Mouse (Mus musculus): ENCODE data around the gene Olfr1338. TPM values are rescaled to one million over a fixed set of nuclear protein-coding genes. Genes with fewer than 3 reads are reported as not detected.
"Not testable (repeated sequence)": the region's sequence is repeated elsewhere in the genome, so short reads cannot be mapped to it uniquely, and the experiment has no call there.

Olfr1338 gene
- polyA plus RNA-seq (2017; shearing (Covaris generic)) = not detected

GRCm38 (mm10) chr4:118758637-118759036 lies at the start of gene Olfr1338:
TSS of gene Olfr1338 (minus strand) at chr4:118758737.
- no peak for ATAC-seq

DNA sequence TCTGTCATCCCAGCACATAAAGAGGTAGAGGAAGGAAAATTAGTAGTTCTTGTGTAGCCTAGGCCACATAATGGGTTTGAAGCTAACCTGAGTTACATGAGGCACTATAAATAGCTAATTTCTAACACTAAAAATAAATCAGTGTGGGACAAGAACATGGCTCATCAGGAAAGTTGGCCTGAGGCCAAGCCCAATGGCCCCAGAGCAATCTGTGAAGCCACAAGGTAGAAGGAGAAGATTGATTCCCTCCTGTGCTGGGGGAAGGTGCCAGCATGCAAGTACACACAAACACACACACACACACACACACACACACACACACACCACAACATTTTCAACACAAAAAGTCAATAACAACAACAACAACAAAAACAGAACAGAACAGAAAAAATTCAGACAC lies 34.3 kb upstream of the Olfr1338 start:
- ATAC-seq = not testable (repeated sequence)

GRCm38 (mm10) chr4:118782486-118782885 lies 23.9 kb upstream of the Olfr1338 start, which contains the start of gene Olfr1337:
TSS of gene Olfr1337 (minus strand) at chr4:118782586.
- no peak for ATAC-seq

DNA sequence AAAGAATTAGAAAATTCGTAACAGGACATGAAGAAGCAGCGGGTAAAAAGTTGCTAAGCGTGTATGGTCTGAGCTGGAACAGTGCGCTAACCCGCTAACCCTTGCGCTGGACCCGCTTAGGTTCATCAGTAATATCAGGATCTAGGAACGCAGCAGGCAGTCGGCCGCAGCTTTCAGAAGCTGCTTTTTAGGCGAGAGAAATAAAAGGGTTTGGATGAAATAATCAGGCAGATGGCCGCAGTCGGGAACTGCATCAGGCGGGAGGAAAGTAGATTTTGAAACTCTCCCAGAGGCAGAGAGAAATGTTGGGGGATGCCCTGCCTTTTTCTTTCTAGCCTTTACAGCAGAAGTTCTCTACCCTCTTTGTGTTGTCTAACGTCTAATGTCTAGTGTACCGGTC lies 16.7 kb downstream of the Olfr1338 start:
- ATAC-seq = no peak

DNA sequence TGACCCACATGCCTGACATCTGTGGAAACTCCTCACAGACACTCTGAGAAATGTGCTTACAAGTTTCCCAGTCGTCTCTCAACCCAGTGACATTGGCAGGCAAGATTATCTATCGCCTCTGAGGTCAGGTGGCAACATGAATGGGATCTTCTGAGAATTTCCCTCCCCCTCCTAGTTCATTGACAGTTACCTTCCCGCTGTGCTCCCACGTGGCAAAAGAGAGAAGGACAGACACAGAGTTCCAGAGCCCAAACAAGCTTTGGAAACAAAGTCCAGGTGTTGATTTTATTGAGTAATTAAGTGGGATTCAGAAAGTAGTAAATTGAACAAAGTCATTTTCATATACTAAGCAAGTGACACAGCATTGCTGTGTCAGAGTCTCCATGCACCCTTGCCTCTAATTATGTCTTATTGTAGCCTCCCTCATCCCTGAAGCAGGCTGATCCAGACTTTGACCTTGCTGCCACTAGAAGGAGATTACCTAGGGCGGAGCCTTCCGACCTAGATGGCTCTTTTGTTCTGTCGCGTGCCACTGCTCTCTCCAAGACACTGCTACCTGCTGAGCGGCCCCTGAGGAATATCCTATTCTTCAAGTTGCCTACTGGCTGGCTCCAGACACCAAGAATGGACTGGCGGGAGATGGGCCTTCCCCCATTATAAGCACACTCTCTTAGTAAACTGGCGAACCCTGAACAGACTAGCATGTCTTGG lies 17.4 kb downstream of the Olfr1338 start:
- ATAC-seq = no peak

DNA sequence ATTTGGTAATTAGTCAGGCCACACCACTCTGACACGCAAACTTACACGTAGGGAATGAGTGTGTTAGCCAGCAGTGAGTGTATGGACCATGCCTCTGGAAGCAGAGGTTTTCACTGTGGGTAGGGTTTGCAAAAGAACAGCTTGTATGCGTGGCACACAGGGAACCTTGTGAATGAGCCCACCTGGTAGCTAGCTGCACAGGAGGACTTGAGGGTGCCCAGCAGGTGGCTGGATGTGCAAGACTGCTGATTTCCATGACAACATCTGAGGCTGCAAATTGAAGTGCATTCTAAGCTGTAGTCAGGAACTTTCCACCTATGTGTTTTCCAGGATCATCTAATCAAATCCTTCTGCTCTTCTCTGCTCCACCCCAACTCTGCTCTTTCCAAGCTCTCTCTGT lies 19.0 kb downstream of the Olfr1338 start:
- no peak for ATAC-seq

DNA sequence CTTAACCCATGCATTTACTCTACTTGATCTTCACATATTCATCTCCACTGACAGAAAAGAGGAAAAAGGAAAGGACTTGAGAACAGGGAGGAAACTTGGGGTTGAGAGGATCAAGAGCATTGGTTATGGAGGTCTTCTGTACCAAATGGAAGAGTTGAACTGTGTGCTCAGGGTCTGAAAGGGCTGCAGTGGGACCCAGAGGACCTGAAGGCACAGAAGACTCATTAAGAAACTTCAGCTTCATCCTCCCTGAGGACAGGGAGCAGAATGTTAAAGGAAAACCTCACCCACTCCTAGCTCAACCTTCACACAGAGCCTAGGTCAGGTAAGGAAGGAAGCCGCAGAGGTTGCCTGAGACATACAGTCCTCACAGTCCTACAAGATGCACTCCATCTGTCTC lies 26.7 kb downstream of the Olfr1338 start, which contains the start of gene Olfr1339:
Olfr1339 (plus strand) TSS at position 301 of the 400 bp plus-strand sequence.
- no peak for ATAC-seq

GRCm38 (mm10) chr4:118721742-118722483 lies 36.6 kb downstream of the Olfr1338 start:
- ATAC-seq = no peak

DNA sequence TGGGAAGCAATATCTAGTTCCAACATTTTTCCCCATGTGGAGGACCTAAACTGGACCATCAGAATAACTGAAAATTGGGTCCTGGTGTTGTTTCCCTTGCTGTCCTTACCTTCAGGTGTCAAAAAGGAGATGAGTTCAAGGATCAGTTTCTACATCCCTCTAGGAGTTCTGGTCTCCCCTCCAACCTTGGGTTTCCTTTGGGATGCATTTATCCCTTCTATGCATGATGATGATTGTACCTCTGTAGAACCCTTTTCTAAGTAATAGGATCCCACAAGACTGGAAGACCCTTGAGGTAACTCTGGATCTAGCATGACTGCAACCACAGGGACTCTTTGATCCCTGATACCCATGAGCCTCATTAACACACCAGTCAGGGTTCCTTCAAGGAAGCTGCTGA lies 38.7 kb downstream of the Olfr1338 start, which contains the start of gene Olfr1340:
Olfr1340 (plus strand) TSS at position 301 of the 400 bp plus-strand sequence.
- no peak for ATAC-seq

DNA sequence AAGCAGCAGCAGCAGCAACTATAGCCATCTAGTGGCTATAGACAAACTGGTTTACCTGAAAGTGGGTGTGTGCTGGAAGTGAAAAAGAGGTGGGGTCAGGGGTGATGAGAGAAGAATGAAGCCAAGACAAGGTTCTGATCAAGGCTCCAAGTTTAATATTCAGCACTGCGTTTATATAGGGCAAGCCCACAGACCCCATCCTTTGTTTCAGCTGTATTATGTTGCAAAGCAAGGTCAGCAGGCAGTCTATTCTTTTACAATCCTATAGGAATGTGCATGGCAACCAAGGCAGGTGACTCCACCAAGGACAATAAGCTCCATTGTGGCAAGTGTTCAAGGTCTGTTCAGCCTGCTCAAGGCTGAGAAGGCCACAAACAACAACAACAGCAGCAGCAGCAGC lies 46.9 kb downstream of the Olfr1338 start:
- no peak for ATAC-seq

DNA sequence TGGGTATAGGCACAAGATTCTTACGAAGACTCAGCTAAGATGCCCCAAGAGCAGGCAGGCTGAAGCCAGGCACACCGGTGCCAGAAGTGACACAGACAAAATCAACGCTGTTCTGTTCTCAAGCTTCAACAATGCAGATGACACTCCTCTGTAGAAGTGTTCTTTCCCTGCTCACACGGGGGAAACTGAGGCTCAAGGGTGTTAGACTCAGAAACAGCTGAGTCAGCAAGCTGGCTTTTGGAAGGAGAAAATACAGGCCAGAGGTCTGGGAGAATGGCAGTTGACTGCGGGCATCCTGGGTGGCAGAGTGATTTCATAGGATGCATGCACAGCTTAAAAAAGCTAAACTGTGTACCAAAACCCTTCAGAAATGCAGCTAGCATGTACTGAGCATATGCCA lies 50.5 kb downstream of the Olfr1338 start:
- ATAC-seq = no peak

DNA sequence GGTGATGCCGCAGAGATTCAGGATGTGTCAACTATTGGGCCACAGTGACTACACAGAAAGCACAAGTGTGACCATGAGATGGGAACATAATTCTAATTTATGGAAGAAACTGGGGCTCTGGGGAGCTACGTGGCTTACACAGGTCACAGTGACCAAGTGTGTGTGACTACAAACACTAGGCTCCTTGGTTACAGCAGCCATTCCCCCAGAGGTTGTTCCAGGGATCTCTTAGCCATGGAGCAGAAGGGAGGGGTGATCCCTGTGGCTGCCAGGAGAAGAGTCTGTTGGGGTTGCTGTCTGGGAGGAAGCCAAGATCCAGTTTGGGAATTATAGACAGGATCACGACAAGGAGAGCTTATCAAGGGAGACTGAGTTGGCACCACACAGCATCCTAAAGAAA lies 55.3 kb downstream of the Olfr1338 start, which contains the start of gene Olfr1341:
Olfr1341 (plus strand) TSS at position 301 of the 400 bp plus-strand sequence.
- no peak for ATAC-seq

Other genes with a start within 250 kb of the Olfr1338 start
- gene 2610528J11Rik, start 231.7 kb downstream of the Olfr1338 start, polyA plus RNA-seq (2017; shearing (Covaris generic)) = not detected
- gene Tmem125, start 214.7 kb downstream of the Olfr1338 start, polyA plus RNA-seq (2017; shearing (Covaris generic)) = not detected
- under 1 TPM in 1 of 3 experiments, not detected in 2; 0.09 TPM for gene Cfap57, start 138.0 kb downstream of the Olfr1338 start, polyA plus RNA-seq (2017; shearing (Covaris generic))
- gene Ebna1bp2, start 137.9 kb downstream of the Olfr1338 start, polyA plus RNA-seq (2017; shearing (Covaris generic)) = 100 to 1,000 TPM; 160 to 179 (median 172) TPM
- gene Olfr62, start 99.8 kb downstream of the Olfr1338 start, polyA plus RNA-seq (2017; shearing (Covaris generic)) = not detected
- gene Olfr1342, start 66.0 kb downstream of the Olfr1338 start, polyA plus RNA-seq (2017; shearing (Covaris generic)) = not detected
- gene Olfr1341, start 55.2 kb downstream of the Olfr1338 start, polyA plus RNA-seq (2017; shearing (Covaris generic)) = not detected
- gene Olfr1340, start 38.6 kb downstream of the Olfr1338 start, polyA plus RNA-seq (2017; shearing (Covaris generic)) = not detected
- gene Olfr1339, start 26.6 kb downstream of the Olfr1338 start, polyA plus RNA-seq (2017; shearing (Covaris generic)) = not detected
- not detected for gene Olfr1337, start 23.8 kb upstream of the Olfr1338 start, polyA plus RNA-seq (2017; shearing (Covaris generic))
- gene Olfr1335, start 51.2 kb upstream of the Olfr1338 start, polyA plus RNA-seq (2017; shearing (Covaris generic)) = not detected
- gene Olfr1333, start 77.5 kb upstream of the Olfr1338 start, polyA plus RNA-seq (2017; shearing (Covaris generic)) = not detected
- gene Olfr1331, start 105.9 kb upstream of the Olfr1338 start, polyA plus RNA-seq (2017; shearing (Covaris generic)) = not detected
- gene Olfr1330, start 129.9 kb upstream of the Olfr1338 start, polyA plus RNA-seq (2017; shearing (Covaris generic)) = under 1 TPM in 1 of 3 experiments, not detected in 2; 0.11 TPM
- gene Olfr1329, start 158.7 kb upstream of the Olfr1338 start, polyA plus RNA-seq (2017; shearing (Covaris generic)) = not detected
- not detected for gene Olfr1328, start 179.9 kb upstream of the Olfr1338 start, polyA plus RNA-seq (2017; shearing (Covaris generic))
- not detected for gene Lao1, start 202.8 kb upstream of the Olfr1338 start, polyA plus RNA-seq (2017; shearing (Covaris generic))